Mouse (Mus musculus): ENCODE data around the gene Gm20388.

DNA sequence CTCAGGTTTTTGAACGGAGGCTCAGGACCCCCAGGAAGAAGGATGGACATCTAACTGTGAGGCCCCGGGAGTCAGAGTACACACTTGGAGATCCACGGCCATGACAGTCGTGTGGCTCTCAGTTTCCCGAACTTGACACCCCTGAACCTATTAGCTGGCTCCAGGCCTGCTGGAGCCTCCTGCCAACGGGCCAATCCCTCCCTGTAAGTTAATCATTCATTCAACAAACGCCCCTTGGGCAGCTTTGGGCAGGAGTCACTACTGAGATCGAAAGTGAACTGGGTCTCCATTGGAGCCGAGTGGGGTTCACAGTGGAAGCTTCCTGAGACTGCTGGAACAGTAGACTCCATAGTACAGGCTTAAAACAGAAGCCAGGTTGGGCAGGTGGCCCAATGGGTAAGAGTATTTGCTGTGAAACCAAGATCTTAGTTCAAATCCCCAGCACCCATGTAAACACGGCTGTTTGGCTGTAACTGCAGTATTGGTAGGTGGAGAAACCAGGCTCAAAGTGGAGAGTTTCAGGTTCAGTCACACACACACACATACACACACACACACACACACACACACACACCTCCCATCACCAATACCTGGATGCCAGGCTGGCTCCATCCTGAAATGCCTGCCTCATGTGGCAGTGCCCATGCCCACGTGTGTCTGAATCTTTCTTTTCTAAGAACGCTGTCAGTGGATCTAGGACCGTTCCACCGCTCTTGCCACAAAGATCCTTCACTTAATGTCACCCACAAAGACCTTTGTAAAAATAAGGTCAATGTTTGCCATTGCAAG lies 2808.3 kb downstream of the Gm20388 start:
- TF ChIP-seq TAL1 (conservative IDR thresholded peaks at IDR 0.05; ENCODE audit: low read depth, low read length) = no peak
- no peak for TF ChIP-seq POLR2AphosphoS5 (IDR thresholded peaks at IDR 0.05; ENCODE audit: insufficient replicate concordance, low read depth, low read length)
- TF ChIP-seq CTCF (IDR thresholded peaks at IDR 0.05; ENCODE audit: low read depth, low read length) = no peak

Data from G1E (cell line).